Mouse (Mus musculus) left cerebral cortex, adult 2 months (tissue): ENCODE measurements around the gene Nkapl. TPM values are rescaled to one million over a fixed set of nuclear protein-coding genes. Genes with fewer than 3 reads are reported as not detected.

Experiments
- DNase-seq, 2 experiments: peaks; one replicate each; pipeline ENCODE4 v3.0.0; 2021 to 2022; ENCODE audit warnings: low spot score in 2 of 2, mixed read lengths in 1 of 2; ENCODE audit errors: extremely low spot score in 1 of 2
- H3K27ac ChIP-seq: fragments of 200-600 bp; 2 replicates; pipeline ENCODE4 v1.8.1; 2022
- H3K4me3 ChIP-seq: fragments of 200-600 bp; 2 replicates; pipeline ENCODE4 v1.8.1; 2022
- CTCF ChIP-seq: fragments of 200-600 bp; IDR thresholded peaks from 2 replicates; pipeline ENCODE4 v1.8.1; 2022; ENCODE audit warnings: antibody characterized with exemption, mild to moderate bottlenecking, moderate library complexity
- intact Hi-C: fragments of 180-260 bp; cut with DNase I; formaldehyde crosslinking; loops from one replicate; pipeline ENCODE4 v1.15.1; 2025
- microRNA-seq, 2 experiments: library from miRNA; unstranded; fragments of <30 nt; microRNA quantifications; one replicate each; pipeline ENCODE4 v1.2.0; 2021
- total RNA-seq, 2 experiments: library from RNA; stranded (reverse); gene quantifications; 2 replicates each; pipeline ENCODE4 v1.2.3; 2021

The Nkapl gene
- total RNA-seq, 2 experiments from 2014 or later = 0.40 to 0.77 TPM

DNA sequence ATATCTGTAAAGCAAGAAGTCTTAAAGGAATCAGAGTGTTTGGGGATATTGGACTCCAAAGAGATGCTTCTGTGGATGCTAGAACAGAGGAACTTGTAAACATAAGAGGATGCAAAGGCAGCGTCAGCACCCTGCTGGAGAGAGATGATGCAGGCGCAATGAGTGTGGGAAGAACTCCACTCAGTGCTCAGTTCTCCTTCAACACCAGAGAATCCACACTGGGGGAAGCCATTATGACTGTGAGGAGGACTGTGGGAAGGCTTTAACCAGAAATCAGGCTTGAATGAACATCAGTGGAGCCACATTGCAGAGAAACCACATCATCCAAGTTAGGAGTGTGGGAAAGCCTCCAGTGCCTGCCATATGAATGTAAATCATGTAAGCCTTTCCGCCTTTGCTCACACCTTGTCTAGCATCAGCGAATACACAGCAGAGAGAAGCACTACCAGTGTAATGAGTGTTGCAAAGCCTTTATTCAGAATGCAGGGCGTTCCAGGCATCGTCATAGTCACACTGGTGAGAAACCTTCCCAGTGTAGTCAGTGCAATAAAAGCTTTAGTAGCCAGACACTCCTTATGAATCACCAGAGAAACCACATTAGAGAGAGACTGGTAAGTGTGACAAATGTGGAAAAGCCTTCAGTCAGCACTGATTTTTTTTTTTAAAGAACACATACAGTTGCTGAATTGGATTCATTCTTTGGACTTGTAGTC is 50.9 kb downstream of the Nkapl start:
- Histone ChIP-seq H3K27ac (no peak overlapping the region), H3K4me3 (no peak overlapping the region)
- no peak for DNase-seq
- no peak for TF ChIP-seq CTCF
- intact Hi-C loops = no loop called here

Small RNAs within 50 kb of the gene (microRNA-seq; reads per million reads assigned to microRNA genes)
- gene Mir1896 = 0 reads per million in 2 experiments

Other genes starting within 250 kb of the Nkapl start
- not detected for gene Gpx5, start 175.8 kb downstream of the Nkapl start, total RNA-seq
- gene Gpx6, start 156.4 kb downstream of the Nkapl start, total RNA-seq = not detected
- not detected for gene Olfr1367, start 121.6 kb downstream of the Nkapl start, total RNA-seq
- 1 to 10 TPM; 7.0 to 8.2 TPM for gene Zscan12, start 105.7 kb downstream of the Nkapl start, total RNA-seq
- 10 to 100 TPM; 39.0 to 44.4 TPM for gene Zkscan3, start 65.8 kb downstream of the Nkapl start, total RNA-seq
- 1 to 10 TPM; 1.3 to 1.7 TPM for gene Pgbd1, start 27.5 kb downstream of the Nkapl start, total RNA-seq
- 10 to 100 TPM; 56.7 to 57.3 TPM for gene Zscan26, start 14.8 kb downstream of the Nkapl start, total RNA-seq
- 1 to 10 TPM; 4.4 to 6.8 TPM for gene Zkscan4, start 10.4 kb upstream of the Nkapl start, total RNA-seq
- not detected for gene Gm10065, start 10.9 kb upstream of the Nkapl start, total RNA-seq
- gene AK157302, start 26.7 kb upstream of the Nkapl start, total RNA-seq = 10 to 100 TPM; 21.9 to 22.8 TPM
- 10 to 100 TPM; 51.7 to 53.8 TPM for gene Gm11273, start 32.9 kb upstream of the Nkapl start, total RNA-seq
- 10 to 100 TPM; 14.4 to 19.0 TPM for gene Zkscan8, start 62.6 kb upstream of the Nkapl start, total RNA-seq
- not detected for gene Olfr1366, start 74.3 kb upstream of the Nkapl start, total RNA-seq
- gene Olfr1535, start 91.4 kb upstream of the Nkapl start, total RNA-seq = not detected
- gene Olfr1364, start 113.2 kb upstream of the Nkapl start, total RNA-seq = not detected
- gene Olfr1362, start 145.5 kb upstream of the Nkapl start, total RNA-seq = not detected
- not detected for gene Olfr11, start 174.0 kb upstream of the Nkapl start, total RNA-seq
- gene Olfr1361, start 194.9 kb upstream of the Nkapl start, total RNA-seq = not detected
- not detected for gene Olfr1360, start 208.9 kb upstream of the Nkapl start, total RNA-seq
- not detected for gene Olfr1359, start 229.6 kb upstream of the Nkapl start, total RNA-seq
- 10 to 100 TPM; 23.7 to 28.5 TPM for gene Hist1h2bl, start 247.6 kb upstream of the Nkapl start, total RNA-seq
- gene Hist1h2ai, start 247.9 kb upstream of the Nkapl start, total RNA-seq = 10 to 100 TPM; 25.4 to 32.6 TPM
- 10 to 100 TPM; 54.6 to 74.2 TPM for gene Hist1h3h, start 249.2 kb upstream of the Nkapl start, total RNA-seq